Mouse (Mus musculus): ENCODE data around the gene Gpr146.

Gpr146 gene

DNA sequence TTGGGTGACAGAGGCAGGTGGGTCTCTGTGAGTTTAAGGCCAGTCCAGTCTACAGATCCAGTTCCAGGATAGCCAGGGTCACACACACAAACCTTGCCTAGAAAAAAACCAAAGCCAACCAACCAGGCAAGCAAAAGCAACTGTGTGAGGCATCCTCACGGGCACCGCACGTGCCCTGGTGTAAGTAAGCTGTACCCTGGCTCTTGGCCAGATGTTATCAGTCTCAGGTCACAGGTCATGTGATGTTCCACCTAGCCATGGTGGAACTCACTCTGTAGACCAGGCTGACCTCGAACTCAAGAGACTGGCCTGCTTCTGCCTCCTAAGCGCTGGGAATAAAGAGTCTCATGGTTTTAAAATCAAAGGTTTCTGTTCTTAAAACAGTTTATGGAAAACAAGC is 18.3 kb upstream of the Gpr146 start:
- no peak for DNase-seq

DNA sequence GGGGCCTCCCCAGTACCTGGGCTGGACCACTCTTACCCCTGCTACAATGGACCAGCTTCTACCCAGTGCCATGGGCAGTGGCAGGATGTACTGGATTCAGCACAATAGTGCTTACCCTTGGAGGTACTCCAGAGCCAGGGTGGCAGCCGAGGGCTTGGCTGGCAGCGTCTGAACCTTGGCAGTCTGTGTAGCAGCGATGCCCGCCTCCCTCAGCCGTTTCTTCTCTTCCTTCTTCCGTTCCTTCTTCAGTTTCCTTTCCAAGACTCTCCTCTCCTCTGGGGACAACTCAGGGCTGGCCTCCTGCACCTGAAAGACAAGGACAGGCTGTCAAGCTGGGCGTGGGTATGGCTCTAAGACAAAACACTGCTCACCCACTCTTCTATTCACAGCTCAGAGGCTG is 13.6 kb upstream of the Gpr146 start:
- peak; percentile 63 for DNase-seq

GRCm38 (mm10) chr5:139364260-139364910 is 13.1 kb upstream of the Gpr146 start:
- peak; percentile 98 for DNase-seq

- DNase-seq = peak; percentile 75
Measured at GRCm38 (mm10) chr5:139364911-139365571, 12.5 kb upstream of the Gpr146 start.

- peak; percentile 65 for DNase-seq
Measured at GRCm38 (mm10) chr5:139365827-139366226, 11.7 kb upstream of the Gpr146 start.

GRCm38 (mm10) chr5:139366484-139366883 is 11.0 kb upstream of the Gpr146 start:
- peak; percentile 70 for DNase-seq

GRCm38 (mm10) chr5:139367884-139368458 is 9.5 kb upstream of the Gpr146 start:
- DNase-seq = no peak

DNA sequence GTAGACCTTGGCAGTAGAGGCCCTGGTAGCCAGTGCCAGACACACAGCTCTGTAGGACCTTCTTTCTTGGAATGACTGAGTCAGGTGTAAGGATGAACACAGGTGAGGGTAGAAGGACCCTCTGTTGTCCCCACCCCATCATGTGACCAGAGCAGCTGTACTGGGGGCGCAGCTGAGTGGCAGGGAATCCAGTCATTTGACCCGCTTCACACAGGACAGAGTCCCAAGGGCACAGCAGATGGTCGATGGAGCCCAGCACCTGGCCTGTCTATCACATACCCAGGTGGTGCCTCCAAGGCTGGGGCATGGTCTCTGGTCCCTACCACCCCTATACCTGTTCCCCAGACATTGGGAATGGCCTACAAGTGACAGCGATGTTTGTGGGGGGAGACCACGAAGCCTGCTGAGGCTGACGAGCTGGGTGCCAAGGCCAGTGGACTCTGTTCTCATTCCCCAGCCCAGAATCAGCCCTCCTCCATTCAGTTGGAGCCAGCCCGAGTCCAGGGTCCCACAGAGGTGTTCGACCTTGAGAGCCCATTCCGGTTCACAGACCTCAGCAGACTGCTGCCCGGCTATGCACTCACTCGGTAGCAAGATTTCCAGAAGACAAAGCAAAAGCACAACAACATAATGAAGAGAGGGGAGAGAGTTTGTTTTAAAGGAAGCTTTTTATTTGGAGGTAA is 8.7 kb upstream of the Gpr146 start:
- no peak for DNase-seq

GRCm38 (mm10) chr5:139370336-139370735 is 7.2 kb upstream of the Gpr146 start:
- DNase-seq = no peak

- no peak for DNase-seq
Measured at GRCm38 (mm10) chr5:139371118-139371517, 6.4 kb upstream of the Gpr146 start.

DNA sequence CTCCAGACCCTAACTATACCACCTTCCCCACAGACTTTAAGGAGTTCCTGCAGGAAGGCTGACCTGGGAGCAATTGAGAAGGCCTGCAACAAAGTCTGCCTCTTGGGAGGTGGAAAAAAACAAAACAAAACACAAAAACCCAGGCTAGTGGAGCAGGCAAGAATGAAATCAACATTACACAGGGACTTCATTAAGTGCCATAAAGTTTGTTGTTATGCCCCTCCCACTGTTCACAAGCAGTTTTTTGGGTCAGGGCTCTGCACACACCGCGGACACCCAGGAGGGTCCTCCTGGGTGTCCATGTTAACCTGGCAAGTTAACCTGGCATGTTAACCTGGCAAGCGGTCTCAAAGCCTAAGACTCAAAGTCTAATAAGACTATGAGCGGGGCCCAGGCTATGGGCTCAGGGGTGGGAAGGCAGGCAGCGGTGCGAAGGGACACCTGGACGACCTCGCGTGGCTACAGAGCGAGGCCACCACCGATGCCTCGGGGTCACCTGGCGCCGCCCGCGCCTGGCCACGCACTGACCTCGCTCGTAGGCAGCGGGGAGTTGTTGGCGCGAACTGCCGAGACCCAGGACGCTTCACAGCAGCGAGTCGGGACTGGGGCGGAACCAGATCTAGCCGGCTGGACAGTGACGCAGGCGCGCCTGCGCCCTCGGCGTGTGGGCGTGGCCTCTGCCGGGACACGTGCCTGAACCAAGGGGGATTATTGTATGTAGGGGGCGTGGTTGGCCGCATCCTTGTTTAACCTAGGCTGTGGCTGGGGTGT is 5.7 kb upstream of the Gpr146 start:
- peak; percentile 97 for DNase-seq

DNA sequence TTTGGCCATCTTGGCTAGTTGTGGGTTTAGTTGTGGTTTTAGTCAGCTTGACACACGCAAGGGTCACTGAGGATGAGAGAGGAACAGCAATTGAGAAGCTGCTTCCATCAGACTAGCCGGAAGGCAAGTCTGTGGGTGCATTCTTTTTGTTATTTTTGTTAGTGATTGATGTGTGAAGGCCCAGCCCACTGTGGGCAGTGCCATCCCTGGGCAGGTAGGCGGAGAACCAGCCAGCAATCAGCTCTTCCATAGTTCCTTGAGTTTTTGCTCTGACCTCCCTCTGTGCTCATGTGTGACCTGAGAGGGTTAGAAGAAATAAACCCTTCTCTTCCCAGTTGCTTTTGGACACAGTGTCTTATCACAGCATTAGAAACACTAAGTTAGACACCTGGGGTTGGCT is 4.4 kb upstream of the Gpr146 start:
- no peak for DNase-seq

DNA sequence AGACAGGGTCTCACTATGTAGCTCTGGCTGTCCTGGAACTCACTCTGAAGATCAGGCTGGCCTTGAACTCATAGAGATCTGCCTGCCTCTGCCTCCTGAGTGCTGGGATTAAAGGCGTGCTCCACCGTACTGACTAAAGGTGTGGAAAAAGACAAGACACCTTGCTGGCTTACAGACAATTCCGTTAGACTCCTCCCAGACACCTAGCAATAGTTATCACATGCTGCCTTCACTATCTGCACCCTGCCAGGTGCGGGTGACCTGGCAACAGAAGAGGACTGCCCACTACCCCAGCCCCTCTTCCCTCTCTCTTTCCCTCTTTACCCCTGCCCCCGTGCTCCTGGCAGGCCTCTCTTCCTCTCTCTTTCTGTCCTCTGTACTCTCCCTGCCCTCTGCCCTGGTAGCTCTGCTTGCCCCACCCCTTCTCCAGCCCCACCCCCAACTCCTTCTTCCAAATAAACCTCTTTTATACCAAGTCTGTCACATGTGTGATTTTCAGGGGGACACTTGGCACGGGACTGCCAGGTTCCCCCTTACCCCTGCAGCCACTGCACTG is 3.5 kb upstream of the Gpr146 start:
- no peak for DNase-seq

- DNase-seq = no peak
Measured at GRCm38 (mm10) chr5:139374841-139375240, 2.7 kb upstream of the Gpr146 start.

- DNase-seq = no peak
Measured at GRCm38 (mm10) chr5:139378271-139378556, 717 bp downstream of the Gpr146 start.

GRCm38 (mm10) chr5:139378986-139379629 is 1.6 kb downstream of the Gpr146 start:
- peak; percentile 97 for DNase-seq

GRCm38 (mm10) chr5:139379771-139380384 is 2.4 kb downstream of the Gpr146 start:
- no peak for DNase-seq

GRCm38 (mm10) chr5:139380385-139381248 is 3.1 kb downstream of the Gpr146 start:
- peak; percentile 98 for DNase-seq

DNA sequence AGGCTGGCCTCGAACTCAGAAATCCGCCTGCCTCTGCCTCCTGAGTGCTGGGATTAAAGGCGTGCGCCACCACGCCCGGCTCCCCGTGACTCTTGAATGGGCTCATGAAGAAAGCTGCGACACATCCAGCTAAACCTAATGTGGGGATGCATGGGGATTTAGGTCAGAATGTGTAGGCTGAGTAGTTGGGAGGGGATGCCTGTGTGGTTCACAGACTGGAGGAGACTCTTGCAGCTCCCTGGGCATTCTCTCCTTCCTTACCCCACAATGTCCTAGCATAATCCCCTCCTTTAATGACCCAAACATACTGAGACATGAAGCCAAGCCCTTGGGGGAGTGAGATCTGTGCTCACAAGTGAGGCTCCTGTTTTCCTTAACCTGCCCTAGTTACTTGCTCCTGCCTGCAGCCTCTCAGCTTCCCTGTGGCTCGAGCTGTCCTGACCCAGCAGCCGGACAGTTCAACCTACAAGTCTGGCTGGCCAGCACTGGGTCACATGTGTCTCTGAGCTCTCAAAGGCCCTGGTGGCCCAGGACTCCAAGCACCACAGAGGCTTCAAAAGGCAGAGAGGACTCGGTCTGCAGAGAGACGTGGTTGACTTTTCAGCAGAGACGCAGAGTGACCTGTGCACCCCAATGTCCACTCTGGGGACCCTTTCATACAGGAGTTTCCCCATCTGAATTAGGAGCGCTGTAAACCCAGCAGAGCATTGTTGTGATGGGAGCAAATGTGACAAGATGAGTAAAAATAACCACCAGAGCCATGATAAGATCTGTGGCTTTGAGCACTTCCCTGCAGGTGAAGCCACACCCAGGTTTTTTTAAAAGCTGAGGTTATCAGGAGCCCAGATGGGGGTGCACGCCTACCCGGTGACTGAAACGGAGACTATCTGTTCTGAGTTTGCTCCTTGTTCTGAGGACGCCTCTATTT is 4.4 kb downstream of the Gpr146 start:
- peak; percentile 74 for DNase-seq

DNA sequence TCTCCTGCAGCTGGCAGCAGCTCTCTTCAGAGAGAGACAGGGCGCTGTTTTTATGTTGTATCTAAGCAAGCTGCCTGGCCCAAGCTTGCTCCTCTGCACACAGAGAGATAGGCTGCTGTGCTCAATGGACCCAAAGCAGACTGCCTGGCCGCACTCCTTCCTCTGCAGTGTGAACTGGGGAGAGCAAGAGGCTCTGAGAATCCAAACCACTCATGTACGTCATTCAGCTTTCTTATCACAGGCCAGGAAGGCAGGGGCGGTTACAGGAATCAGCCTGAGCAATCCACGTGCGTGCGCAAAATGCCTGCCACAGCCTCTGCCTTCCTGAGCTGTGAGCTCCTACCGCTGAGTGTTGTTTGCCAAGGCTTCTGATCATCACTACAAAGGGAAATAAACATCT is 5.3 kb downstream of the Gpr146 start:
- peak; percentile 92 for DNase-seq

Data from lung, postnatal 36 days (tissue).